Mouse (Mus musculus) testis, postnatal 10 days (tissue): ENCODE data around the gene Gm13275.
"Not testable (repeated sequence)": the region's sequence is repeated elsewhere in the genome, so short reads cannot be mapped to it uniquely, and the experiment has no call there.

Source experiments
- DNase-seq: peaks from one replicate; pipeline ENCODE4 v3.0.0; 2021; ENCODE audit warnings: low spot score

Gene Gm13275

DNA sequence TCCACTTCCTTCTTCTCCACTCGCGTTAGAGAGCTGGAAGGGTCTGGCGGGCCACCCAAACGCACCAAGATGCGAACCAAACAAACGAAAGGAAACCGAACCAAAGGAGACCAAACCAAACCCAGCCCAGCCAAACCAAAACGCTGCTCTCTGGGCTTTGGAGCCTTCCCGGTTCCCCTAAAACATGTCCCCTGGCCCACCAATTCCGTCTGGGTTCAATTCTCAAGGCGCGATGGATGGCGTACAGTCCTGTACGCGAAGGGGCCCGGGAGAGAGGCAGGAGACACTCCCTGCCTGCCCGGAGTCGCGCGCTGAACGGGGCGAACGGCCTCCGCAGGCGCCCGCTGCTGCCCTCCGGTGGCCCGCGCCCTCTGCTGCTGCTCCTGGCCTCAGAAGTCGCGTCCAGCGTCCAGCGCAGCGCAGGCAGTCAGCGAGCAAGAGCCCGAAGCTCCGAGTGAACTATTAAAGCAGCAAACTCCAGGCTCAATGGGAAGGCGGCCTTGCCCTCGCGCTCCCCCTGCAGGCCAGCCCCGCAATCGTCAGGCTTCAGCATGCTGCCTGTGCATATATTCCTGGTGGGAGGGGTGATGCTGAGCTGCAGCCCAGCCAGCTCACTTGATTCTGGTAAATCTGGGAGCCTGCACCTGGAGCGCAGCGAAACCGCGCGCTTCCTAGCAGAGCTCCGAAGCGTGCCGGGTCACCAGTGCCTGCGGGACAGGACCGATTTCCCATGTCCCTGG lies at the start of gene Gm13275:
Gene Gm13275, plus strand, starts transcription at position 552 of the 740 bp plus-strand sequence.
- peak; percentile 69 for DNase-seq

DNA sequence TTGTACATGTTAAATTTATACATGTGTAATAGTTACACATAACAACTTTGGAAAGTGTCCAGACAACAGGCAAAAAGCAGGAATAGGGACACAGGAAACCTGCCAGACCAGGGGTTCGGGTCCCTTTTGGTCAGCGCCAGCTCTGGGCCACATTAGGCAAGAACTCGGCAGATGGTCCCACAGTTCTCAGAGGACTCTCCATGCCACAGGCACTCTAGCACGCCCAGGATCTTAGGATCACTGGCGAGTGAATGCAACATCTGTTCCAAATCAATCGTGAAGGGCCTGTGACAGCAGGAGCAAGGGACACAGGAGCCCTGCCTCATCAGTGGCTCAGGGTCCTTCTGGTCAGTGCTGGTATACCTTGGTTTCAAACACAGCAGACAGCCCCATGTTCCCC lies 44.4 kb upstream of the Gm13275 start:
- no peak for DNase-seq

DNA sequence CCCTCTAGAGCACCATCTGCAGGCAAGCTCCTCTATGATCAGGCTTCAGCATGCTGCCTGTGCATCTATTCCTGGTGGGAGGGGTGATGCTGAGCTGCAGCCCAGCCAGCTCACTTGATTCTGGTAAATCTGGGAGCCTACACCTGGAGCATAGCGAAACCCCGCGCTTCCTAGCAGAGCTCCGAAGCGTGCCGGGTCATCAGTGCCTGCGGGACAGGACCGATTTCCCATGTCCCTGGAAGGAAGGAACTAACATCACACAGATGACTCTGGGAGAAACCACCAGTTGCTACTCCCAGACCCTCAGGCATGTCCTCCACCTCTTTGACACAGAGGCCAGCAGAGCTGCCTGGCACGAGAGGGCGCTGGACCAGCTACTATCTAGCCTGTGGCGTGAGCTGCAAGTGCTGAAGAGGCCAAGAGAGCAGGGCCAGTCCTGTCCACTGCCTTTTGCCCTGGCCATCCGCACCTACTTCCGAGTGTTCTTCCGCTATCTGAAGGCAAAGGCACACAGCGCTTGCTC lies 39.4 kb upstream of the Gm13275 start, which contains the start of gene Gm13271:
Gene Gm13271, plus strand, starts transcription at position 51 of the 523 bp plus-strand sequence.
- DNase-seq = peak; percentile 80

DNA sequence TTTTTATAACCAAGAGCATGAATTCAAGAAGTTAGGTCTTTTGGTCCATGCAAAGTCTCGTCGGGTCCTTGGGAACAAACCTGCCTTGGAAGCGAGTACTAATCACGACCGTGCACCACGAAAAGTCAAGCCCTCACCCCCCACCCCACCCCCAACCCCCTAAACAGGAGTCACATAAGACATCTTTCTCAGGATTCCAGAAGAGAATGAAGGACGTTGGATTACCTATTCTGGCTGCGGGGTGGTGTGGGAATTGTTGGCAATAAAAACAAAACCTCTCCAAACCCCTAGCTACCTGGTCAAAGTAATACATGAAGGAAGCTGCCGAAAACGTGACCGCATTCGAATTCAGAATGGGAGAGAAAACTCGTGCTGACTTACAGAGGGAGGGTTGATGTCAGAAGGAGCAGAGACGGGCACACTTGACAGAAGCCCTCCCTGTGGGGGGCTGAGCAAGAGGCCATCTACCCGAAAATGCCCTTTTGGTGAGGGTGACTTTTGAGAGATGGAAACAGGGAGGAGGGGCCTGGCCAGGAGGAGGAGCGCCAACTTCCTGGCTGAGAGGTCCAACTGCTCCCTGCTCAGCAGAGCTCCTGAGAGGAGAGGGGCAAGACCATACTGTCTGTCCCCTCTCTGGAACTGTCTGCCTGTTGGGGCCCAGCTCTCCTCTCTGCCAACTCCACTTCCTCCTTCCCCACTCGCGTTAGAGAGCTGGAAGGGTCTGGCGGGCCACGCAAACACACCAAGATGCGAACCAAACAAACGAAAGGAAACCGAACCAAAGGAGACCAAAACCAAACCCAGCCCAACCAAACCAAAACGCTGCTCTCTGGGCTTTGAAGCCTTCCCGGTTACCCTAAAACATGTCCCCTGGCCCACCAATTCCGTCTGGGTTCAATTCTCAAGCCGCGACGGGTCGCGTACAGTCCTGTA lies 37.4 kb upstream of the Gm13275 start:
- DNase-seq = not testable (repeated sequence)

DNA sequence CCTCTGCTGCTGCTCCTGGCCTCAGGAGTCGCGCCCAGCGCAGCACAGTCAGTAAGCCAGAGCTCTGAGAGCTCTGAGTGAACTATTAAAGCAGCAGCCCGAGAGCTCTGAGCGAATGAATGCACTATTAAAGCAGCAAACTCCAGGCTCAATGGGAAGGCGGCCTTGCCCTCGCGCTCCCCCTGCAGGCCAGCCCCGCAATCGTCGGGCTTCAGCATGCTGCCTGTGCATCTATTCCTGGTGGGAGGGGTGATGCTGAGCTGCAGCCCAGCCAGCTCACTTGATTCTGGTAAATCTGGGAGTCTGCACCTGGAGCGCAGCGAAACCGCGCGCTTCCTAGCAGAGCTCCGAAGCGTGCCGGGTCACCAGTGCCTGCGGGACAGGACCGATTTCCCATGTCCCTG lies 36.7 kb upstream of the Gm13275 start:
- DNase-seq = peak; percentile 88

DNA sequence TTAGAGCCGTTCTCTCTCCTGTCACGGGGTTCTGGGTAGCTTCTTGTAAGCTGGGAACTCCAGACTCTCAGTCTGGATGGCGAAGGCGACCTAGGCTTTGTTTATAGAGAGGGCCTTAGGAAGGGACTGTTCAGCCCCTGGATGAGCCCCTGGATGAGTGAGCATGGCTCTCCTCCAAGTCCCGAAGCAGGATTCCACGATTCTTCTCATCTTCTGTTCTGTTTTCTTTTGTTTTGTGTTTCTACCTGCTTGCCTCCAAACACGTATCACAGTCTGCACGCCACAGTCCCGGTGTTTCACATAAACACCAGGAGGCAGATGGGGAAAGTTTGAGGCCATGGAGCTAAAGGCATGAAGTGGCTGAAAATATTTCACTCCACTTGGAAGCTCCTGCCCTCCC lies 35.5 kb upstream of the Gm13275 start:
- not testable (repeated sequence) for DNase-seq

DNA sequence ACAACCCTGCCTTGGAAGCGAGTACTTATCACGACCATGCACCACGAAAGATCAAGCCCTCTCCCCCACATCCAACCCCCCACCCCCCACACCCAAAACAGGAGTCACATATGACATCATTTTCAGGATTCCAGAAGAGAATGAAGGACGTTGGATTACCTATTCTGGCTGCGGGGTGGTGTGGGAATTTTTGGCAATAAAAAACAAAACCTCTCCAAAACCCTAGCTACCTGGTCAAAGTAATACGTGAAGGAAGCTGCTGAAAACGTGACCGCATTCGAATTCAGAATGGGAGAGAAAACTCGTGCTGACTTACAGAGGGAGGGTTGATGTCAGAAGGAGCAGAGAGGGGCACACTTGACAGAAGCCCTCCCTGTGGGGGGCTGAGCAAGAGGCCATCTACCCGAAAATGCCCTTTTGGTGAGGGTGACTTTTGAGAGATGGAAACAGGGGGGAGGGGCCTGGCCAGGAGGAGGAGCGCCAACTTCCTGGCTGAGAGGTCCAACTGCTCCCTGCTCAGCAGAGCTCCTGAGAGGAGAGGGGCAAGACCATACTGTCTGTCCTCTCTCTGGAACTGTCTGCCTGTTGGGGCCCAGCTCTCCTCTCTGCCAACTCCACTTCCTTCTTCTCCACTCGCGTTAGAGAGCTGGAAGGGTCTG lies 34.5 kb upstream of the Gm13275 start, which contains the start of gene Gm13283:
Gene Gm13283, plus strand, starts transcription at position 510 of the 659 bp plus-strand sequence.
- DNase-seq = peak; percentile 56

DNA sequence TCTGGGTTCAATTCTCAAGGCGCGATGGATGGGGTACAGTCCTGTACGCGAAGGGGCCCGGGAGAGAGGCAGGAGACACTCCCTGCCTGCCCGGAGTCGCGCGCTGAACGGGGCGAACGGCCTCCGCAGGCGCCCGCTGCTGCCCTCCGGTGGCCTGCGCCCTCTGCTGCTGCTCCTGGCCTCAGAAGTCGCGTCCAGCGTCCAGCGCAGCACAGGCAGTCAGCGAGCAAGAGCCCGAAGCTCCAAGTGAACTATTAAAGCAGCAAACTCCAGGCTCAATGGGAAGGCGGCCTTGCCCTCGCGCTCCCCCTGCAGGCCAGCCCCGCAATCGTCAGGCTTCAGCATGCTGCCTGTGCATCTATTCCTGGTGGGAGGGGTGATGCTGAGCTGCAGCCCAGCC lies 33.9 kb upstream of the Gm13275 start:
- DNase-seq = peak; percentile 74

DNA sequence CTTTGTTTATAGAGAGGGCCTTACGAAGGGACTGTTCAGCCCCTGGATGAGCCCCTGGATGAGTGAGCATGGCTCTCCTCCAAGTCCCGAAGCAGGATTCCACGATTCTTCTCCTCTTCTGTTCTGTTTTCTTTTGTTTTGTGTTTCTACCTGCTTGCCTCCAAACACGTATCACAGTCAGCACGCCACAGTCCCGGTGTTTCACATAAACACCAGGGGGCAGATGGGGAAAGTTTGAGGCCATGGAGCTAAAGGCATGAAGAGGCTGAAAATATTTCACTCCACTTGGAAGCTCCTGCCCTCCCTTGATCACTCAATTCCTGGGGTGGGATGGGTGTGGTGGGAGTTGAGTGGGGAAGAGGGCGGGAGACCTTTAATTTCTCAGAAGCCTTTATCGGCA lies 32.5 kb upstream of the Gm13275 start:
- peak; percentile 86 for DNase-seq

DNA sequence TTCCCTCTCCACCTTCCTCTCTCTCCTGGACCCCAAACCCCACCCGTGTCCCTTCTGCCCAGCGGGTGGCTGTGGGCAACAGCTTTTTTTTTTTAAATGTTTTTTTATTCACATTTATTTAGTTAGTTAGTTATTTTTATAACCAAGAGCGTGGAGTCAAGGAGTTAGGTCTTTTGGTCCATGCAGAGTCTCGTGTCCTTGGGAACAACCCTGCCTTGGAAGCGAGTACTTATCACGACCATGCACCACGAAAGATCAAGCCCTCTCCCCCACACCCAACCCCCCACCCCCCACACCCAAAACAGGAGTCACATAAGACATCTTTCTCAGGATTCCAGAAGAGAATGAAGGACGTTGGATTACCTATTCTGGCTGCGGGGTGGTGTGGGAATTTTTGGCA lies 31.9 kb upstream of the Gm13275 start:
- DNase-seq = not testable (repeated sequence)

DNA sequence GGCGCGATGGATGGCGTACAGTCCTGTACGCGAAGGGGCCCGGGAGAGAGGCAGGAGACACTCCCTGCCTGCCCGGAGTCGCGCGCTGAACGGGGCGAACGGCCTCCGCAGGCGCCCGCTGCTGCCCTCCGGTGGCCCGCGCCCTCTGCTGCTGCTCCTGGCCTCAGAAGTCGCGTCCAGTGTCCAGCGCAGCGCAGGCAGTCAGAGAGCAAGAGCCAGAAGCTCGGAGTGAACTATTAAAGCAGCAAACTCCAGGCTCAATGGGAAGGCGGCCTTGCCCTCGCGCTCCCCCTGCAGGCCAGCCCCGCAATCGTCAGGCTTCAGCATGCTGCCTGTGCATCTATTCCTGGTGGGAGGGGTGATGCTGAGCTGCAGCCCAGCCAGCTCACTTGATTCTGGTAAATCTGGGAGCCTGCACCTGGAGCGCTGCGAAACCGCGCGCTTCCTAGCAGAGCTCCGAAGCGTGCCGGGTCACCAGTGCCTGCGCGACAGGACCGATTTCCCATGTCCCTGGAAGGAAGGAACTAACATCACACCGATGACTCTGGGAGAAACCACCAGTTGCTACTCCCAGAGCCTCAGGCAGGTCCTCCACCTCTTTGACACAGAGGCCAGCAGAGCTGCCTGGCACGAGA lies 30.8 kb upstream of the Gm13275 start:
- not testable (repeated sequence) for DNase-seq

DNA sequence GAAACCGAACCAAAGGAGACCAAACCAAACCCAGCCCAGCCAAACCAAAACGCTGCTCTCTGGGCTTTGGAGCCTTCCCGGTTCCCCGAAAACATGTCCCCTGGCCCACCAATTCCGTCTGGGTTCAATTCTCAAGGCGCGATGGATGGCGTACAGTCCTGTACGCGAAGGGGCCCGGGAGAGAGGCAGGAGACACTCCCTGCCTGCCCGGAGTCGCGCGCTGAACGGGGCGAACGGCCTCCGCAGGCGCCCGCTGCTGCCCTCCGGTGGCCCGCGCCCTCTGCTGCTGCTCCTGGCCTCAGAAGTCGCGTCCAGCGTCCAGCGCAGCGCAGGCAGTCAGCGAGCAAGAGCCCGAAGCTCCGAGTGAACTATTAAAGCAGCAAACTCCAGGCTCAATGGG lies 20.8 kb upstream of the Gm13275 start, which contains the start of gene Gm13290:
Gene Gm13290, plus strand, starts transcription at position 301 of the 400 bp plus-strand sequence.
- DNase-seq = not testable (repeated sequence)

DNA sequence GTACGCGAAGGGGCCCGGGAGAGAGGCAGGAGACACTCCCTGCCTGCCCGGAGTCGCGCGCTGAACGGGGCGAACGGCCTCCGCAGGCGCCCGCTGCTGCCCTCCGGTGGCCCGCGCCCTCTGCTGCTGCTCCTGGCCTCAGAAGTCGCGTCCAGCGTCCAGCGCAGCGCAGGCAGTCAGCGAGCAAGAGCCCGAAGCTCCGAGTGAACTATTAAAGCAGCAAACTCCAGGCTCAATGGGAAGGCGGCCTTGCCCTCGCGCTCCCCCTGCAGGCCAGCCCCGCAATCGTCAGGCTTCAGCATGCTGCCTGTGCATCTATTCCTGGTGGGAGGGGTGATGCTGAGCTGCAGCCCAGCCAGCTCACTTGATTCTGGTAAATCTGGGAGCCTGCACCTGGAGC lies 17.7 kb upstream of the Gm13275 start, which contains the start of gene Gm13289:
Gene Gm13289, plus strand, starts transcription at position 301 of the 400 bp plus-strand sequence.
- not testable (repeated sequence) for DNase-seq

DNA sequence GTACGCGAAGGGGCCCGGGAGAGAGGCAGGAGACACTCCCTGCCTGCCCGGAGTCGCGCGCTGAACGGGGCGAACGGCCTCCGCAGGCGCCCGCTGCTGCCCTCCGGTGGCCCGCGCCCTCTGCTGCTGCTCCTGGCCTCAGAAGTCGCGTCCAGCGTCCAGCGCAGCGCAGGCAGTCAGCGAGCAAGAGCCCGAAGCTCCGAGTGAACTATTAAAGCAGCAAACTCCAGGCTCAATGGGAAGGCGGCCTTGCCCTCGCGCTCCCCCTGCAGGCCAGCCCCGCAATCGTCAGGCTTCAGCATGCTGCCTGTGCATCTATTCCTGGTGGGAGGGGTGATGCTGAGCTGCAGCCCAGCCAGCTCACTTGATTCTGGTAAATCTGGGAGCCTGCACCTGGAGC lies 14.7 kb upstream of the Gm13275 start, which contains the start of gene Gm13272:
Gene Gm13272, plus strand, starts transcription at position 301 of the 400 bp plus-strand sequence.
- DNase-seq = not testable (repeated sequence)

DNA sequence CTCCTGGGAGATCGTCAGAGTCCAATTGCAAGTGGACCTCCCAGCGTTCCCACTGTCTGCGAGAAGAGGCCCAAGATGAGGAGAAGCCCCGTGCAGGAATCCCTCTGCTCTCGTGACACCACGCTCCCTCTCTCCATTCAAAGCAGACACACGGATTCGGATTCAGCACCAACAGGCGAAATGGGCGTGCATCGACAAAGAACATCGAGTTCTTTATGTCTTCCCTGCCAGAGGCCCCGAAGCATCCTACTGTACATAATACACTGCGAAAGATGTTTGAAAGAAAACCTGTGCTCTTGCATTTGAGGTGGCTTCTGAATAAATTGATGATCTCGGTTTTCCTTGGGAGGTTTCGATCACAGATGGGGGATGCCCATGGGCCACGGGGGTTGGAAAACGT lies 14.0 kb upstream of the Gm13275 start:
- DNase-seq = not testable (repeated sequence)

DNA sequence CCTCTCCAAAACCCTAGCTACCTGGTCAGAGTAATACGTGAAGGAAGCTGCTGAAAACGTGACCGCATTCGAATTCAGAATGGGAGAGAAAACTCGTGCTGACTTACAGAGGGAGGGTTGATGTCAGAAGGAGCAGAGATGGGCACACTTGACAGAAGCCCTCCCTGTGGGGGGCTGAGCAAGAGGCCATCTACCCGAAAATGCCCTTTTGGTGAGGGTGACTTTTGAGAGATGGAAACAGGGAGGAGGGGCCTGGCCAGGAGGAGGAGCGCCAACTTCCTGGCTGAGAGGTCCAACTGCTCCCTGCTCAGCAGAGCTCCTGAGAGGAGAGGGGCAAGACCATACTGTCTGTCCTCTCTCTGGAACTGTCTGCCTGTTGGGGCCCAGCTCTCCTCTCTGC lies 12.5 kb upstream of the Gm13275 start, which contains the start of gene Ifnz:
Gene Ifnz, plus strand, starts transcription at position 301 of the 400 bp plus-strand sequence.
- not testable (repeated sequence) for DNase-seq

DNA sequence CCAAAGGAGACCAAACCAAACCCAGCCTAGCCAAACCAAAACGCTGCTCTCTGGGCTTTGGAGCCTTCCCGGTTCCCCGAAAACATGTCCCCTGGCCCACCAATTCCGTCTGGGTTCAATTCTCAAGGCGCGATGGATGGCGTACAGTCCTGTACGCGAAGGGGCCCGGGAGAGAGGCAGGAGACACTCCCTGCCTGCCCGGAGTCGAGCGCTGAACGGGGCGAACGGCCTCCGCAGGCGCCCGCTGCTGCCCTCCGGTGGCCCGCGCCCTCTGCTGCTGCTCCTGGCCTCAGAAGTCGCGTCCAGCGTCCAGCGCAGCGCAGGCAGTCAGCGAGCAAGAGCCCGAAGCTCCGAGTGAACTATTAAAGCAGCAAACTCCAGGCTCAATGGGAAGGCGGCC lies 12.0 kb upstream of the Gm13275 start:
- DNase-seq = not testable (repeated sequence)

DNA sequence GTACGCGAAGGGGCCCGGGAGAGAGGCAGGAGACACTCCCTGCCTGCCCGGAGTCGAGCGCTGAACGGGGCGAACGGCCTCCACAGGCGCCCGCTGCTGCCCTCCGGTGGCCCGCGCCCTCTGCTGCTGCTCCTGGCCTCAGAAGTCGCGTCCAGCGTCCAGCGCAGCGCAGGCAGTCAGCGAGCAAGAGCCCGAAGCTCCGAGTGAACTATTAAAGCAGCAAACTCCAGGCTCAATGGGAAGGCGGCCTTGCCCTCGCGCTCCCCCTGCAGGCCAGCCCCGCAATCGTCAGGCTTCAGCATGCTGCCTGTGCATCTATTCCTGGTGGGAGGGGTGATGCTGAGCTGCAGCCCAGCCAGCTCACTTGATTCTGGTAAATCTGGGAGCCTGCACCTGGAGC lies 8.9 kb upstream of the Gm13275 start, which contains the start of gene Gm13276:
Gene Gm13276, plus strand, starts transcription at position 301 of the 400 bp plus-strand sequence.
- DNase-seq = not testable (repeated sequence)

DNA sequence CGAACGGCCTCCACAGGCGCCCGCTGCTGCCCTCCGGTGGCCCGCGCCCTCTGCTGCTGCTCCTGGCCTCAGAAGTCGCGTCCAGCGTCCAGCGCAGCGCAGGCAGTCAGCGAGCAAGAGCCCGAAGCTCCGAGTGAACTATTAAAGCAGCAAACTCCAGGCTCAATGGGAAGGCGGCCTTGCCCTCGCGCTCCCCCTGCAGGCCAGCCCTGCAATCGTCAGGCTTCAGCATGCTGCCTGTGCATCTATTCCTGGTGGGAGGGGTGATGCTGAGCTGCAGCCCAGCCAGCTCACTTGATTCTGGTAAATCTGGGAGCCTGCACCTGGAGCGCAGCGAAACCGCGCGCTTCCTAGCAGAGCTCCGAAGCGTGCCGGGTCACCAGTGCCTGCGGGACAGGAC lies 5.9 kb upstream of the Gm13275 start, which contains the start of gene Gm13277:
Gene Gm13277, plus strand, starts transcription at position 231 of the 400 bp plus-strand sequence.
- peak; percentile 54 for DNase-seq

DNA sequence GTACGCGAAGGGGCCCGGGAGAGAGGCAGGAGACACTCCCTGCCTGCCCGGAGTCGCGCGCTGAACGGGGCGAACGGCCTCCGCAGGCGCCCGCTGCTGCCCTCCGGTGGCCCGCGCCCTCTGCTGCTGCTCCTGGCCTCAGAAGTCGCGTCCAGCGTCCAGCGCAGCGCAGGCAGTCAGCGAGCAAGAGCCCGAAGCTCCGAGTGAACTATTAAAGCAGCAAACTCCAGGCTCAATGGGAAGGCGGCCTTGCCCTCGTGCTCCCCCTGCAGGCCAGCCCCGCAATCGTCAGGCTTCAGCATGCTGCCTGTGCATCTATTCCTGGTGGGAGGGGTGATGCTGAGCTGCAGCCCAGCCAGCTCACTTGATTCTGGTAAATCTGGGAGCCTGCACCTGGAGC lies 3.0 kb upstream of the Gm13275 start, which contains the start of gene Gm13278:
Gene Gm13278, plus strand, starts transcription at position 301 of the 400 bp plus-strand sequence.
- not testable (repeated sequence) for DNase-seq
